Mouse (Mus musculus): ENCODE measurements around the gene Hivep3. TPM values are rescaled to one million over a fixed set of nuclear protein-coding genes. Genes with fewer than 3 reads are reported as not detected.

Gene Hivep3
- total and polyA plus RNA-seq, 3 experiments = not detected

DNA sequence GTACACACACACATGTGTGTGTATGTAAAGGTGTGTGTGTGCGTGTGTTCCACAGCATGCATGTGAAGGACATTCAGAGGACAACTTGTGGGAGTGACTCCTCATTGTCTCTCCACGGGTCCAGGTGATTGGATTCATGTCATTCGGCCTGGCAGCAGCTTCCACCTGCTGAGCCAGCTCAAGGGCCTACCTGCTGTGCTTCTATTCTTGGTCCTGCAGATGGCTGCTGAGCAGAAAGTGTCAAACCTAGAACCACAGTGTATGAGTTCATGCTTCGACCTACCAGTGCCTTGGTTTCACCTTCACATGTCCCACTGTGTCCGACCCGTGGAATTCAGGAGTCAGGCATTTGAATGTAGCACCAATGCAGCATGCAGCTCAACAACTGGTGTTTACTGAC, 206.2 kb downstream of the Hivep3 start:
- Histone ChIP-seq H3K9me3 (replicated peaks; ENCODE audit: insufficient read depth, low read length) (no peaks in the 10 kb centered on the region), H3K4me1 (ENCODE audit: control insufficient read depth in 1 of 2, insufficient read depth in 2 of 2, low read length in 2 of 2) (no peaks in the 10 kb centered on the region), H3K27ac (ENCODE audit: control insufficient read depth, low read depth, low read length) (no peak overlapping the region), H3K9ac (ENCODE audit: control insufficient read depth, low read depth, low read length, poor library complexity, severe bottlenecking) (no peak overlapping the region), H3K36me3 (ENCODE audit: control insufficient read depth in 1 of 2, insufficient read depth in 2 of 2, low read length in 2 of 2) (no peaks in the 10 kb centered on the region), H3K79me2 (ENCODE audit: control insufficient read depth, insufficient read depth, low read length, poor library complexity) (no peaks in the 10 kb centered on the region), H3K4me3 (ENCODE audit: control insufficient read depth in 1 of 2, insufficient read depth in 1 of 2, low read depth in 2 of 2, low read length in 2 of 2) (no peak overlapping the region), H3K27me3 (ENCODE audit: control insufficient read depth in 1 of 2, insufficient read depth in 2 of 2, low read length in 2 of 2) (no peaks in the 10 kb centered on the region)
- DNase-seq (ENCODE audit: low read depth, low spot score) = no peak
- TF ChIP-seq ZKSCAN1 (IDR thresholded peaks at IDR 0.05; ENCODE audit: low read depth, low read length) (no peak), MEF2A (IDR thresholded peaks at IDR 0.05; ENCODE audit: extremely low read depth, insufficient replicate concordance, low read depth, low read length, poor library complexity, severe bottlenecking) (no peak), MYB (IDR thresholded peaks at IDR 0.05; ENCODE audit: low read depth, low read length) (no peak), ZMIZ1 (IDR thresholded peaks at IDR 0.05; ENCODE audit: low read depth, low read length) (no peak), NRF1 (IDR thresholded peaks at IDR 0.05; ENCODE audit: insufficient read depth, low read depth, low read length, poor library complexity, severe bottlenecking) (no peak), JUND (IDR thresholded peaks at IDR 0.05; ENCODE audit: low read depth, low read length) (no peak), GATA1 (IDR thresholded peaks at IDR 0.05; ENCODE audit: low read depth, low read length) (no peak), MAX (IDR thresholded peaks at IDR 0.05; ENCODE audit: low read length) (no peak), CTCF (IDR thresholded peaks at IDR 0.05 in 2 of 3, conservative IDR thresholded peaks at IDR 0.05 in 1 of 3; ENCODE audit: control insufficient read depth in 1 of 3, insufficient read depth in 1 of 3, low read depth in 2 of 3, low read length in 3 of 3, poor library complexity in 1 of 3, severe bottlenecking in 1 of 3) (no peak), SMC3 (IDR thresholded peaks at IDR 0.05; ENCODE audit: low read depth, low read length) (no peak), BHLHE40 (IDR thresholded peaks at IDR 0.05; ENCODE audit: borderline replicate concordance, low read depth, low read length) (no peak), SIN3A (IDR thresholded peaks at IDR 0.05; ENCODE audit: low read length) (no peak), HCFC1 (IDR thresholded peaks at IDR 0.05; ENCODE audit: low read depth, low read length) (no peak), USF1 (IDR thresholded peaks at IDR 0.05; ENCODE audit: low read depth, low read length) (no peak), MAZ (IDR thresholded peaks at IDR 0.05; ENCODE audit: low read depth, low read length) (no peak), MYC (IDR thresholded peaks at IDR 0.05; ENCODE audit: low read depth, low read length) (no peak)

DNA sequence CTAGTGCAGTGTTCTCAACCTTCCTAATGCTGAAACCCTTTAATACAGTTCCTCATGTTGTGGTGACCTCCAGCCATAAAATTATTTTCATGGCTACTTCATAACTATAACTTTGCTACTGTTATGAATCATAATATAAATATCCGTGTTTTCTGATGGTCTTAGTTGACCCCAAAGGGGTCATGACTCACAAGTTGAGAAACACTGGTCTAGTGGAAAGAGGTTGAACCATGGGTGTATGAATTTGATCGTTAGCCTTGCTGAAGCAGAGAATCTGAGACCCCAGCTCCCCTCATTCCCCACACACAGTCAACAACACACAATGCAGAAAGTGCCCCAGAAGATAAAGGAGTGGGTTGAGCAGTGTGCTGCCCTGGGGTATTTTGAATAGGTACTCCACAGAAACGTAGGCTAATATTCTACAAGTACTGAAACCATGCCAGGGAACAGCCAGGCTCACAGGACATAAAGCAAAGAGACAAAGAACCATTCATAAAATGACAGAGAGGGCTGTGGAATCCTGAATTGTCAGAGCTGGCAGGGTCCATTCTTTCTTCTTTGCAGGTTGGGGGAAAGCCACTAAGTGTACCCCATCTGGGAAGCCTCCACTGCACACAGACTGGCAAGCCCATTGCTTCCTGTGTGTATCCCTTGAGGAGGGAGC, 212.8 kb downstream of the Hivep3 start:
- H3K27ac ChIP-seq (ENCODE audit: control insufficient read depth, low read depth, low read length) = no peak overlapping the region
- H3K36me3 ChIP-seq (ENCODE audit: control insufficient read depth in 1 of 2, insufficient read depth in 2 of 2, low read length in 2 of 2) = no peaks in the 10 kb centered on the region
- H3K4me1 ChIP-seq (ENCODE audit: control insufficient read depth in 1 of 2, insufficient read depth in 2 of 2, low read length in 2 of 2) = no peaks in the 10 kb centered on the region

More for the DNA sequence above, 212.8 kb downstream of the Hivep3 start:
- DNase-seq (ENCODE audit: low read depth, low spot score) = no peak
- Histone ChIP-seq H3K9me3 (replicated peaks; ENCODE audit: insufficient read depth, low read length) (no peaks in the 10 kb centered on the region), H3K79me2 (ENCODE audit: control insufficient read depth, insufficient read depth, low read length, poor library complexity) (no peaks in the 10 kb centered on the region), H3K9ac (ENCODE audit: control insufficient read depth, low read depth, low read length, poor library complexity, severe bottlenecking) (no peak overlapping the region), H3K27me3 (ENCODE audit: control insufficient read depth in 1 of 2, insufficient read depth in 2 of 2, low read length in 2 of 2) (no peaks in the 10 kb centered on the region), H3K4me3 (ENCODE audit: control insufficient read depth in 1 of 2, insufficient read depth in 1 of 2, low read depth in 2 of 2, low read length in 2 of 2) (no peak overlapping the region)
- TF ChIP-seq RAD21 (IDR thresholded peaks at IDR 0.05; ENCODE audit: low read depth, low read length) = no peak
- TF ChIP-seq ZNF384 (IDR thresholded peaks at IDR 0.05; ENCODE audit: low read depth, low read length) = no peak
- TF ChIP-seq RCOR1 (IDR thresholded peaks at IDR 0.05; ENCODE audit: low read depth, low read length) = no peak
- TF ChIP-seq NELFE (IDR thresholded peaks at IDR 0.05; ENCODE audit: low read depth, low read length) = no peak
- no peak for TF ChIP-seq MAZ (IDR thresholded peaks at IDR 0.05; ENCODE audit: low read depth, low read length)
- TF ChIP-seq MYB (IDR thresholded peaks at IDR 0.05; ENCODE audit: low read depth, low read length) = no peak
- no peak for TF ChIP-seq POLR2AphosphoS5 (IDR thresholded peaks at IDR 0.05; ENCODE audit: borderline replicate concordance, low read depth, low read length)
- no peak for TF ChIP-seq TCF12 (IDR thresholded peaks at IDR 0.05; ENCODE audit: low read depth, low read length)
- TF ChIP-seq BHLHE40 (IDR thresholded peaks at IDR 0.05; ENCODE audit: borderline replicate concordance, low read depth, low read length) = no peak

Data from MEL (cell line).